Mouse (Mus musculus) yolk sac, embryonic 10.5 days (tissue): ENCODE data around the gene F2r.
A peak's percentile ranks its signal among the peaks of the same experiment; 100 is the strongest.

Experiments used
- DNase-seq: peaks from one replicate; pipeline ENCODE4 v3.0.0-alpha.2; 2017; ENCODE audit warnings: low spot score

Gene F2r

GRCm38 (mm10) chr13:95618309-95618712 is at the start of gene F2r:
Gene F2r (minus strand): TSS chr13:95618487.
- peak; percentile 86 for DNase-seq

- DNase-seq = no peak
Measured at GRCm38 (mm10) chr13:95667260-95667659, 49.0 kb upstream of the F2r start.

GRCm38 (mm10) chr13:95665644-95666356 is 47.5 kb upstream of the F2r start:
- DNase-seq = no peak

- DNase-seq = no peak
Measured at GRCm38 (mm10) chr13:95663834-95664233, 45.5 kb upstream of the F2r start.

- no peak for DNase-seq
Measured at GRCm38 (mm10) chr13:95659432-95659831, 41.1 kb upstream of the F2r start.

GRCm38 (mm10) chr13:95657171-95657570 is 38.9 kb upstream of the F2r start:
- DNase-seq = peak; percentile 50

GRCm38 (mm10) chr13:95655284-95655683 is 37.0 kb upstream of the F2r start:
- peak; percentile 9 for DNase-seq

GRCm38 (mm10) chr13:95653696-95654095 is 35.4 kb upstream of the F2r start:
- DNase-seq = no peak

GRCm38 (mm10) chr13:95651870-95652668 is 33.8 kb upstream of the F2r start:
- DNase-seq = no peak

GRCm38 (mm10) chr13:95649941-95650340 is 31.7 kb upstream of the F2r start:
- DNase-seq = no peak

GRCm38 (mm10) chr13:95647248-95647647 is 29.0 kb upstream of the F2r start:
- DNase-seq = no peak

- DNase-seq = no peak
Measured at GRCm38 (mm10) chr13:95646687-95647111, 28.4 kb upstream of the F2r start.

- DNase-seq = no peak
Measured at GRCm38 (mm10) chr13:95643740-95644139, 25.5 kb upstream of the F2r start.

- DNase-seq = no peak
Measured at GRCm38 (mm10) chr13:95641061-95641986, 23.0 kb upstream of the F2r start.

- DNase-seq = no peak
Measured at GRCm38 (mm10) chr13:95640408-95640807, 22.1 kb upstream of the F2r start.

- no peak for DNase-seq
Measured at GRCm38 (mm10) chr13:95639336-95640116, 21.2 kb upstream of the F2r start.

GRCm38 (mm10) chr13:95638894-95639293 is 20.6 kb upstream of the F2r start:
- DNase-seq = peak; percentile 66

GRCm38 (mm10) chr13:95637737-95638136 is 19.4 kb upstream of the F2r start:
- no peak for DNase-seq

GRCm38 (mm10) chr13:95635301-95635700 is 17.0 kb upstream of the F2r start:
- DNase-seq = no peak

- DNase-seq = no peak
Measured at GRCm38 (mm10) chr13:95634451-95634850, 16.2 kb upstream of the F2r start.

- no peak for DNase-seq
Measured at GRCm38 (mm10) chr13:95633384-95633783, 15.1 kb upstream of the F2r start.
